Mouse (Mus musculus) hindbrain, embryonic 11.5 days (tissue): ENCODE results near the gene Senp3. TPM values are rescaled to one million over a fixed set of nuclear protein-coding genes. Genes with fewer than 3 reads are reported as not detected.
"Not testable (repeated sequence)": the region's sequence is repeated elsewhere in the genome, so short reads cannot be mapped to it uniquely, and the experiment has no call there.

Source experiments
- ATAC-seq: fragments of 200-750 bp; cut with Nextera tagmentation; 2 replicates; pipeline ENCODE4 v1.8.0; 2017; ENCODE audit warnings: mild to moderate bottlenecking, moderate TSS enrichment, moderate library complexity; ENCODE audit not compliant: low FRiP score
- DNase-seq: peaks from one replicate; pipeline ENCODE4 v3.0.0-alpha.2; 2015; ENCODE audit warnings: low spot score
- H3K27ac ChIP-seq: fragments of 300-500 bp; sonication (generic); 2 replicates; pipeline ENCODE4 v1.5.1; 2014; ENCODE audit warnings: mild to moderate bottlenecking, low read depth, low read length
- H3K27me3 ChIP-seq: fragments of 300-500 bp; sonication (generic); 2 replicates; pipeline ENCODE4 v1.6.1; 2014; ENCODE audit warnings: mild to moderate bottlenecking, low read length, moderate library complexity, mixed read lengths; ENCODE audit not compliant: control insufficient read depth, insufficient read depth
- H3K36me3 ChIP-seq: fragments of 300-500 bp; sonication (generic); 2 replicates; pipeline ENCODE4 v1.6.1; 2014; ENCODE audit warnings: mild to moderate bottlenecking, low read length, moderate library complexity, mixed read lengths; ENCODE audit not compliant: control insufficient read depth, insufficient read depth
- H3K4me1 ChIP-seq: fragments of 300-500 bp; sonication (generic); replicated peaks from 2 replicates; pipeline ENCODE4 v1.6.1; 2014; ENCODE audit warnings: low read length, mixed read lengths; ENCODE audit not compliant: control insufficient read depth, insufficient read depth
- H3K4me2 ChIP-seq: fragments of 300-500 bp; sonication (generic); replicated peaks from 2 replicates; pipeline ENCODE4 v1.6.1; 2014; ENCODE audit warnings: mild to moderate bottlenecking, low read depth, low read length
- H3K4me3 ChIP-seq: fragments of 300-500 bp; sonication (generic); 2 replicates; pipeline ENCODE4 v1.5.1; 2014; ENCODE audit warnings: low read depth, low read length
- H3K9ac ChIP-seq: fragments of 300-500 bp; sonication (generic); 2 replicates; pipeline ENCODE4 v1.6.1; 2014; ENCODE audit warnings: low read depth, low read length
- H3K9me3 ChIP-seq: fragments of 300-500 bp; sonication (generic); 2 replicates; pipeline ENCODE4 v1.6.1; 2016; ENCODE audit warnings: low read length; ENCODE audit not compliant: control insufficient read depth
- WGBS: fragments of 180-500 bp; shearing (Covaris S2); extraction: QIAGEN DNeasy Blood & Tissue Kit; methylation state at CpG from one replicate; pipeline ENCODE4 v1.1.7; 2014; 5-methylcytosine and 5-hydroxymethylcytosine counted together
- polyA plus RNA-seq: library from polyadenylated mRNA; unstranded; fragments of >200 nt; fragmentation: Nextera tagmentation; extraction: Ambion mirVana; gene quantifications from 2 replicates; pipeline ENCODE4 v1.2.1, GENCODE M21; 2014

Senp3 gene
- polyA plus RNA-seq, 1 experiment from 2014 or later = 101 TPM

GRCm38 (mm10) chr11:69707873-69708381 lies 26.0 kb upstream of the Senp3 start:
- no peak for DNase-seq
- no peak overlapping the region for H3K4me3 ChIP-seq

GRCm38 (mm10) chr11:69707480-69707847 lies 25.6 kb upstream of the Senp3 start:
- 90% methylated on average over 4 of the region's 4 CpGs for WGBS
- DNase-seq (no peak), ATAC-seq (no peak)
- no peak overlapping the region for H3K4me3 ChIP-seq
- no peaks in the 10 kb centered on the region for H3K9me3 ChIP-seq
- no peaks in the 10 kb centered on the region for H3K36me3 ChIP-seq
- no peak overlapping the region for H3K4me2 ChIP-seq
- no peak overlapping the region for H3K9ac ChIP-seq
- no peaks in the 10 kb centered on the region for H3K4me1 ChIP-seq
- no peak overlapping the region for H3K27ac ChIP-seq
- H3K27me3 ChIP-seq = no peaks in the 10 kb centered on the region

More at GRCm38 (mm10) chr11:69707873-69708381, 26.0 kb upstream of the Senp3 start:
- Histone ChIP-seq H3K9ac (no peak overlapping the region), H3K27ac (no peak overlapping the region), H3K36me3 (no peaks in the 10 kb centered on the region), H3K27me3 (no peaks in the 10 kb centered on the region), H3K4me2 (no peak overlapping the region), H3K9me3 (no peaks in the 10 kb centered on the region), H3K4me1 (no peaks in the 10 kb centered on the region)
- 91% methylated on average over 4 of the region's 4 CpGs for WGBS
- ATAC-seq = no peak

- no peaks in the 10 kb centered on the region for H3K27me3 ChIP-seq
- H3K27ac ChIP-seq = no peak overlapping the region
- no peak for DNase-seq
- no peaks in the 10 kb centered on the region for H3K4me1 ChIP-seq
- H3K36me3 ChIP-seq = no peaks in the 10 kb centered on the region
- no peak overlapping the region for H3K4me3 ChIP-seq
- no peak overlapping the region for H3K9ac ChIP-seq
- 47% methylated on average over 6 of the region's 6 CpGs for WGBS
- H3K9me3 ChIP-seq = no peaks in the 10 kb centered on the region
- no peak for ATAC-seq
- H3K4me2 ChIP-seq = no peak overlapping the region
These were observed 25.0 kb upstream of the Senp3 start for GRCm38 (mm10) chr11:69706775-69707479.

- ATAC-seq (no peak), DNase-seq (no peak)
- Histone ChIP-seq H3K4me2 (no peak overlapping the region), H3K4me1 (no peaks in the 10 kb centered on the region), H3K27ac (no peak overlapping the region), H3K4me3 (no peak overlapping the region), H3K9me3 (no peaks in the 10 kb centered on the region), H3K9ac (no peak overlapping the region), H3K27me3 (no peaks in the 10 kb centered on the region), H3K36me3 (no peaks in the 10 kb centered on the region)
- WGBS = 51% methylated on average over 2 of the region's 2 CpGs
These were observed 22.7 kb upstream of the Senp3 start for GRCm38 (mm10) chr11:69704613-69705010.

GRCm38 (mm10) chr11:69703814-69704612 lies 22.1 kb upstream of the Senp3 start:
- no peak for DNase-seq
- Histone ChIP-seq H3K27ac (no peak overlapping the region), H3K4me2 (no peak overlapping the region), H3K27me3 (no peaks in the 10 kb centered on the region), H3K9ac (no peak overlapping the region), H3K4me3 (no peak overlapping the region), H3K9me3 (no peaks in the 10 kb centered on the region), H3K36me3 (no peaks in the 10 kb centered on the region), H3K4me1 (no peaks in the 10 kb centered on the region)
- ATAC-seq = no peak
- 65% methylated on average over 8 of the region's 8 CpGs for WGBS

- not testable (repeated sequence) for H3K27me3 ChIP-seq, H3K36me3 ChIP-seq, H3K27ac ChIP-seq, H3K9me3 ChIP-seq, H3K4me1 ChIP-seq, ATAC-seq, H3K4me3 ChIP-seq, H3K9ac ChIP-seq, DNase-seq, H3K4me2 ChIP-seq
- 70% methylated on average over 2 of the region's 3 CpGs for WGBS
These were observed 21.5 kb upstream of the Senp3 start for GRCm38 (mm10) chr11:69703381-69703780.

- H3K9me3 ChIP-seq, H3K4me1 ChIP-seq, ATAC-seq, H3K4me2 ChIP-seq, H3K9ac ChIP-seq, DNase-seq, H3K27me3 ChIP-seq, H3K36me3 ChIP-seq, H3K4me3 ChIP-seq, H3K27ac ChIP-seq: not testable (repeated sequence)
- WGBS = 94% methylated on average over 10 of the region's 10 CpGs
These were observed 21.0 kb upstream of the Senp3 start for GRCm38 (mm10) chr11:69702886-69703285.

- DNase-seq = no peak
These were observed 17.7 kb upstream of the Senp3 start for GRCm38 (mm10) chr11:69699595-69699994.

More at GRCm38 (mm10) chr11:69699595-69699994, 17.7 kb upstream of the Senp3 start:
- Histone ChIP-seq H3K4me1 (peaks cover 7% of the 10 kb centered on the region), H3K27ac (no peak overlapping the region), H3K4me3 (no peak overlapping the region), H3K27me3 (no peaks in the 10 kb centered on the region), H3K4me2 (no peak overlapping the region), H3K9me3 (no peaks in the 10 kb centered on the region), H3K9ac (no peak overlapping the region), H3K36me3 (no peaks in the 10 kb centered on the region)
- ATAC-seq = no peak
- 77% methylated on average over 1 of the region's 1 CpGs for WGBS
